Mouse (Mus musculus): ENCODE data around the gene Grid2. TPM values are rescaled to one million over a fixed set of nuclear protein-coding genes. Genes with fewer than 3 reads are reported as not detected.

Grid2 gene
- not detected in 2 replicates for polyA plus RNA-seq (2012; ENCODE audit: low replicate concordance)

DNA sequence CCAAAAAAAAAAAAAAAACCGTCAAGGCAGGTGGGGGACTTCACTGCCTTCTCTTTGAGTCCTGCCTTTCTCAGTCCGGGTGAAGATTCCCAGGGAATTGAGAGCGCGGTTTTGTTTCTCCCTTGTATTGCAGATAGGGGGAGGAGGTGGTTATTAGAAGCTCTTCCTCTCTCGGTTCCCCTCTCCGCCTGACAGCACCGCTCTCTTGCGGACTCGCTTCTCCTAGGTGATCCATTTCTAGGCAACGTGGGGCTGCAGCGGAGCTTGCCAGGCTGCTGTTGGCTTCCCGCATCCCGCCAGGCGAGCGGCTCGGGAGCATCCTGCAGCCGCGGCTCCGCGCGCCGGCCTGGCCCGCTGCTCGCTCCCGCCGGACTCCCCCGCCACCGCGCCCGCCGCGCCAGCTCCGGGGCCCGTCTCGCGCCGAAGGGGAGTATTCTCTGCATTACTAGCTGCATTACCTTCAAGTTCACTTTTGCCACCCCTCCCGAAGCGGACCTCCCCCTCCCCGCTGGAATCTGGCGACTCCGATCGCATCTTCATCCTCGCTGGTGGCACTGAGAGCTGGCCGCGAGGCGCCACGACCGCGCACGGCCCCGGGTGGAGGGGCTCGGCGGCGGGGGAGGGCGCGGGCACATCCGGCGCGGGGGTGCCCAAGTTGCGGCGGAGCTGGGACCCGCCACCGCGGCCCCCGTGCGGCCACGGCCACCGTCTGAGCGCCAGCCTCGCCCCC, at the start of gene Grid2:
Gene Grid2, plus strand, starts transcription at position 51 of the 730 bp plus-strand sequence.

GRCm38 (mm10) chr6:64728499-64729198, 1473.0 kb downstream of the Grid2 start, which contains the start of gene Atoh1:
Gene Atoh1 (plus strand): TSS chr6:64729125.

